Mouse (Mus musculus) intestine, embryonic 16.5 days (tissue): ENCODE measurements around the gene Rplp2. TPM values are rescaled to one million over a fixed set of nuclear protein-coding genes. Genes with fewer than 3 reads are reported as not detected.

Source experiments
- ATAC-seq: fragments of 200-750 bp; cut with Nextera tagmentation; 2 replicates; pipeline ENCODE4 v1.8.0; 2017; ENCODE audit warnings: moderate TSS enrichment, moderate library complexity
- H3K27ac ChIP-seq: fragments of 300-500 bp; sonication (generic); 2 replicates; pipeline ENCODE4 v1.5.1; 2014; ENCODE audit warnings: mild to moderate bottlenecking, low read length
- H3K27me3 ChIP-seq: fragments of 300-500 bp; sonication (generic); replicated peaks from 2 replicates; pipeline ENCODE4 v1.6.1; 2014; ENCODE audit warnings: low read length, control low read depth, mixed read lengths; ENCODE audit not compliant: control insufficient read depth, insufficient read depth
- H3K36me3 ChIP-seq: fragments of 300-500 bp; sonication (generic); 2 replicates; pipeline ENCODE4 v1.6.1; 2014; ENCODE audit warnings: low read length, control low read depth; ENCODE audit not compliant: control insufficient read depth, insufficient read depth
- H3K4me1 ChIP-seq: fragments of 300-500 bp; sonication (generic); 2 replicates; pipeline ENCODE4 v1.6.1; 2014; ENCODE audit warnings: low read length, control low read depth, mixed read lengths; ENCODE audit not compliant: control insufficient read depth, insufficient read depth
- H3K4me2 ChIP-seq: fragments of 300-500 bp; sonication (generic); 2 replicates; pipeline ENCODE4 v1.6.1; 2014; ENCODE audit warnings: low read depth, low read length, control low read depth
- H3K4me3 ChIP-seq: fragments of 300-500 bp; sonication (generic); 2 replicates; pipeline ENCODE4 v1.5.1; 2014; ENCODE audit warnings: mild to moderate bottlenecking, low read length
- H3K9ac ChIP-seq: fragments of 300-500 bp; sonication (generic); 2 replicates; pipeline ENCODE4 v1.6.1; 2014; ENCODE audit warnings: low read depth, low read length
- H3K9me3 ChIP-seq: fragments of 300-500 bp; sonication (generic); 2 replicates; pipeline ENCODE4 v1.6.1; 2016; ENCODE audit warnings: low read length, control low read depth; ENCODE audit not compliant: control insufficient read depth
- WGBS: fragments of 180-500 bp; shearing (Covaris S2); extraction: QIAGEN DNeasy Blood & Tissue Kit; methylation state at CpG from one replicate; pipeline ENCODE4 v1.1.7; 2014; 5-methylcytosine and 5-hydroxymethylcytosine counted together
- polyA plus RNA-seq: library from polyadenylated mRNA; unstranded; fragments of >200 nt; fragmentation: Nextera tagmentation; extraction: Ambion mirVana; gene quantifications from 2 replicates; pipeline ENCODE4 v1.2.1, GENCODE M21; 2015

The Rplp2 gene
- polyA plus RNA-seq, 1 experiment from 2014 or later = 1,258 TPM

DNA sequence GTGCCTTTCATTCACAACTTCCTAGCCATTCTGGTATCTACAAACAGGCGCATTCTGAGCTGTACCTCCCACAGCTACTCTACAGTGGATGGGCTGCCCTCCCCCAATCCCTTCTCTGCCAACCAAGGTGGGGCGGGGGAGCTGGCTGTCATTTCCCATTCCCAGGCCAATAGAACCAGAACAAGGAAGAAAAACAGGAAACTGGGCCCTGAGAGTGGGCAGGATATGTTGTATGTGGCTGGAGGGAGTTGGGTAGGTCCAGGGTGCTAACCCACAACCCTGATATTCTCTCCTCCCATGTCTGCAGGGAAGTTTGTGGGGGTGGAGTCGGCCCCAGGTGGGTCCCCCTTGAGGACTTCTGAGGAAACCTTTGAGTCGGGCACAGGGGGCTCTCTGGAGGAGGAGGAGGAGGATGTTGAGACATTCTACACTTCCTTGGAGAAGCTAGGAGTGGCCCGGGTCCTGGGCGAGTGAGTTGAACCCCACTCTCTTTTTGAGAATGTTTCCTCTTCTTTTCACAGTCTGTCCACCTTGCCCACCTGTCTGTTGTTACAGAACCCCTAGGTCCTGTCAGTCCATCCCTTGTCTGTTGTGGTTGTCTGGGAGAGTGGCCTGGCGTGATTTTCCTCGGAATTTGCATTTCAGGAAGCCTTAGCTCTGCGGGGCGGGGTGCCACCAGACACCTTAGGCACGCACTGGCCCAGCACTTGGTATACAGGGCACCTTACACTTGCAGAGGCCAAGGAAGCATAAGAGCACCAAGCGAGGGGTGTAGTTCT lies 16.8 kb downstream of the Rplp2 start:
- no peak overlapping the region for H3K27ac ChIP-seq
- H3K4me2 ChIP-seq = peak overlapping the region; percentile 26; the same call in 1 of the 2 replicates
- 0 out of 2 replicates have a peak overlapping the region, but pooled peaks have one; percentile 15 for H3K9ac ChIP-seq
- WGBS = 42% methylated on average over 12 of the region's 12 CpGs
- H3K36me3 ChIP-seq = peaks cover 4% of the 10 kb centered on the region; the same call in 1 of the 2 replicates
- peaks cover 25% of the 10 kb centered on the region for H3K27me3 ChIP-seq
- no peak for ATAC-seq
- no peaks in the 10 kb centered on the region for H3K9me3 ChIP-seq
- peaks cover 36% of the 10 kb centered on the region for H3K4me1 ChIP-seq
- peak overlapping the region; percentile 11 for H3K4me3 ChIP-seq

DNA sequence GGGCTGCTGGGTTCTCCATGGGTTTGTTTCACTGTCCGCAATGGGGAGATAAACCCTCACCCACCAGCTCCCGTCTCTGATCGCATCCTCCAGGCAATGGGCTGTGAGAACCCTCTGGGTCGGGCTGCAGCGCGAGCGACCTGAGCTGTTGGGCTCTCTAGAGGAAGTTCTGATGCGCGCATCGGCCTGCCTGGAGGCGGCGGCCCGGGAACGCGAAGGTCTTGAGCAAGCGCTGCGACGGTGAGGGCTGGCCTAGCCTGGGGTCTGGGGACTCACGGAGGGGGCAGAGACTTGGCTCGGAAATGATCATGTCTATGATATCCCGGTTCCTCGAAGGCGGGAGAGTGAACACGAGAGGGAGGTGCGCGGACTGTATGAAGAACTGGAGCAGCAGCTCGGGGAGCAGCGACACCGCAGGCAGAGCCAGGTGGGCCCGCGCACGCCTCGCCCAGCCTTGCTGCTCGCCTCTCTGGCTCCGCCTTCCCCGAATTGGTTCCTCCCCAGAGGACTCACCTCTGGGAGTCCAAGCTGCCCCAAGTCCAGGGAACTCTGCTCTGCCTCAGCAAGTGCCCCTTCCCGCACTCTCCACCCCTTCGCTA lies 17.5 kb downstream of the Rplp2 start:
- Histone ChIP-seq H3K9me3 (no peaks in the 10 kb centered on the region), H3K4me2 (peak overlapping the region; percentile 26), H3K9ac (peak overlapping the region; percentile 15; the same call in 1 of the 2 replicates), H3K27me3 (peaks cover 25% of the 10 kb centered on the region), H3K4me1 (peaks cover 43% of the 10 kb centered on the region), H3K36me3 (peaks cover 1% of the 10 kb centered on the region; the same call in 1 of the 2 replicates), H3K27ac (no peak overlapping the region), H3K4me3 (peak overlapping the region; percentile 11; the same call in 1 of the 2 replicates)
- no peak for ATAC-seq
- 13% methylated on average over 38 of the region's 38 CpGs for WGBS

DNA sequence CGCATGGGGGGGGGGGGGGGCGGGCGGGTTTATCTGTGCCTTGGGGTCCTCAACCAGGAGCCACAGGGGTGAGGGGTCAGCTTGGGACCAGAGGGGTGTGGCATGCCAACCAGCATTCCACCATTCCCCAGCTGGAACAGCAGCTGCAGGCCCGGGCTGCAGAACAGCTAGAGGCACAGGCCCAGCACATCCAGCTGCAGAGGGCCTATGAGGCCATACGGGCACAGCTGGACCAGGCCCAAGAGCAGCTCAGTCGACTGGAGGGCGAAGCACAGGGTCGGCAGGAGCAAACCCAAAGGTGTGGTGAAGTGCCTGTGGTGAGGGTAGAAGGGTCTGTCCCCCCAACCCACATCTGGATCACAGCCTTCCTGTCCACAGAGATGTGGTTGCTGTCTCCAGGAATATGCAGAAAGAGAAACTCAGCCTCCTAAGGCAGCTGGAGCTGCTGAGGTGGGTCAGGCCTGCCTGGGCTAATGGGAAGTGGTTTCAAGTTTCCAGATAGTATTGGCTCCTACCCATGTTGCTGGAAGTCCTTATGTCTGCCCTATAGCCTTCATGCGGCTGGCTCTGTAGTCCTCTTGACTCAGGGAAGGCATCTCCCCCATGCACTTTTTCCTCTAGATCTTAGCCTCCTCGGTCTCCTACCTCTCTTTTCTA lies 18.3 kb downstream of the Rplp2 start:
- H3K27ac ChIP-seq = no peak overlapping the region
- peaks cover 40% of the 10 kb centered on the region for H3K4me1 ChIP-seq
- H3K9me3 ChIP-seq = no peaks in the 10 kb centered on the region
- peak overlapping the region; percentile 15; the same call in 1 of the 2 replicates for H3K9ac ChIP-seq
- WGBS = 44% methylated on average over 10 of the region's 10 CpGs
- H3K4me3 ChIP-seq = no peak overlapping the region
- ATAC-seq = no peak
- peaks cover 3% of the 10 kb centered on the region; the same call in 1 of the 2 replicates for H3K36me3 ChIP-seq
- no peak overlapping the region for H3K4me2 ChIP-seq
- peaks cover 25% of the 10 kb centered on the region for H3K27me3 ChIP-seq

DNA sequence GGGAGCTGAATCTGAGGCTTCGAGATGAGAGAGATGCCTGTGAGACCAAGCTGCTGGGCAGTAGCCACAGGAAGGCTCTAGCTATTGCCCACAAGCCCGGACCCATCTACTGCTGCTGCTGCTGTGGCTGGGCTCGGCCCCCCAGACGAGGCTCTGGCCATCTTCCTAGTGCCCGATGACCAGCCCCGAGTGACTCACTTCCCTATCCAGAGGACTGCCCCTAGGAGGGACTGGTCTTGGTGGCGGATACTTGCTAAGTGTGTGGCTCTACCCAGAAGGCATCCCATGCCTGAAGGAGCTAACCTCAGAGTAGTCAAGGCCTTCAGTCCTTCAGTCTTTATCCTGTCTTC lies 18.9 kb downstream of the Rplp2 start:
- H3K27ac ChIP-seq = no peak overlapping the region
- H3K27me3 ChIP-seq = peaks cover 21% of the 10 kb centered on the region
- peaks cover 35% of the 10 kb centered on the region for H3K4me1 ChIP-seq
- ATAC-seq = no peak
- no peak overlapping the region for H3K4me2 ChIP-seq
- no peak overlapping the region for H3K4me3 ChIP-seq
- H3K36me3 ChIP-seq = peaks cover 5% of the 10 kb centered on the region; the same call in 1 of the 2 replicates
- no peak overlapping the region for H3K9ac ChIP-seq
- WGBS = 85% methylated on average over 7 of the region's 7 CpGs
- H3K9me3 ChIP-seq = no peaks in the 10 kb centered on the region

DNA sequence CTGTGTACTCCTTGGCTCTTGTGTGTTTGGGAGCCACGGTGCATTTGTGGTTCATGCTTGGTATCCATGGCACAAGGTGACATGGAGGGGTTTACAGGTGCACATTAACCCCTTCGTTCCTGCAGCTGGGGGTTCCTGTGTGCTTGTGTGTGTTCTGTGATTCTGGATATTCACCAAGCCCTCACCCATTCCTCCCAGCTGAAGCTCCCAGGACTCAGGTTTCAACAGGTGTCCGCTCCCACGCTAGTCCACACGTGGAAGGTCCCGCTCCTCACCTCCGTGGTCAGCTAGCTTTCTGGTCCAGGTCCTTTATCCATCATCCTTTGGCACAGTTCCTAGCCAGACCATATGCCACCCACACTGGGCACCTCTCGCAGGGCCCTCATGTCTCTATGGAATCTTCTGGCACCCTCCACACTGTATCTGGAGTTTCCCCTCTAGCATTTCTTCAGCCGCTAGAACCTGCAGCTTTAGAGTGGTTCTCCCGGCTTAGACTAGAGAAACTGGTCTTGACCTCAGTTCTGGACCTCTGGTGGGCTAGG lies 19.5 kb downstream of the Rplp2 start:
- peaks cover 7% of the 10 kb centered on the region; the same call in 1 of the 2 replicates for H3K36me3 ChIP-seq
- no peaks in the 10 kb centered on the region for H3K9me3 ChIP-seq
- peaks cover 20% of the 10 kb centered on the region for H3K27me3 ChIP-seq
- H3K4me3 ChIP-seq = peak overlapping the region; percentile 85
- no peak for ATAC-seq
- H3K4me1 ChIP-seq = peaks cover 29% of the 10 kb centered on the region
- H3K27ac ChIP-seq = peak overlapping the region; percentile 78; the same call in 1 of the 2 replicates
- peak overlapping the region; percentile 92 for H3K9ac ChIP-seq
- H3K4me2 ChIP-seq = peak overlapping the region; percentile 82
- 59% methylated on average over 10 of the region's 10 CpGs for WGBS

DNA sequence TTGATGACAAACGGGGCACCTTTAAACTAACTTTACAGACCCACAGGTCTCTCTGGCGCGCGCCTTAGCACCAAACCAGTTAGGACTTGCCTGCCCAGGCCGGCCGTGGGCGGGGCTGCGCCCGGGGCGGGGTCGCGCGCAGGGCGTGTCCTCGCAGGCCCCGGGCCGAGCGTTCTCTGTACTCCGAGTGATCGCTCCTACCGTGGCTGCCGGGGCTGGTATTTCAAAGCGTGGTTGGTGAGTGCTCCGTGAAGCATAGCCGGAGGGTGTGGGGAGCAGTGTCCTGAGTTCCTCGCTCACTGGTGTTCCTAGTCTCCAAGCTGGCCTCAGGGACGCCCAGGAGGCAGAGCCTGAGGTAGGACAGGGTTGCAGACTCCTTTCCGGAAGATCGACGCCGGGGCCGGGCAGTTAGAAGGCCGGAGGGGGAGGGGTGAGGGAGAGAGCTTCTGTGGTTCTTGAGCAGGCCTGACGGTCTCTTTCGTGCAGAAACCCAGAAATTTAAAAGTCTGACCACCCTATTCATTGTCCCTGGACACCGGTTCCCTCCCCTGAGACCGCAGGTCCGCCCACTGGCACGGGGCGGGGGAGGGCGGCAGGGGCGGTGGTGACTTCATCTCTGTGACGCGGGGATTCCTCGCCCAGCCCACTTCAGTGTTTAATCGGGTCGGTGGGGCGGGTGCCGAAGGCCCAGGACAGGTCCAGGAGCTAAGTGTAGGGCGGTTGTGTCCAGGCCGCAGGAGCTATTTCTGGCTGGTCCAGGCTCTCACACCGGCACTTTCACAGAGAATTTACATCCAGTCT lies 20.3 kb downstream of the Rplp2 start, which contains the start of gene Cd151:
Gene Cd151 (plus strand): TSS at position 163 of the 801 bp plus-strand sequence.
- peak within 1 kb of the TSS; percentile 92 for H3K9ac ChIP-seq
- peak within 1 kb of the TSS; percentile 82 for H3K4me2 ChIP-seq
- H3K27me3 ChIP-seq = peaks cover 20% of the 10 kb centered on the region
- H3K4me3 ChIP-seq = peak within 1 kb of the TSS; percentile 85
- H3K27ac ChIP-seq = peak within 1 kb of the TSS; percentile 78
- H3K4me1 ChIP-seq = peaks cover 23% of the 10 kb centered on the region
- H3K9me3 ChIP-seq = no peaks in the 10 kb centered on the region
- WGBS = under 1% methylated on average over 50 of the region's 52 CpGs
- ATAC-seq = peak; percentile 81
- peaks cover 7% of the 10 kb centered on the region; the same call in 1 of the 2 replicates for H3K36me3 ChIP-seq

DNA sequence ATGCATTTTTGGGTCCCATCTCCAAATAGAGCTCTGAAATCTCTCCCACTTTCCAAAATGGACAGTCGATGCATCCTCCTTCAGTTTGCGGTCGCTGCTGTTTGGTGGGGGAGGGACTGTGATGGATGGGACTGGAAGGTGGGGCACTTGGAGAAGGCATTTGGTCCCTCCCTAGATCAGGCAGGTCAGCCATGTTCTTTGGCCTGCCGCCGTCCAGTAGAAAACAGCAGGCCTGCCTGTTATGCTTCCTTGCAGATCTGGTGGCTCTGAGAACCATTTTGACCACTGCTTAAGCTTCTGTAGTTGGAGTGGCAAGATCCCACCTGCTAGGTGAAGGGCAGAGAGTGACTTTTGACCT lies 21.0 kb downstream of the Rplp2 start:
- peaks cover 17% of the 10 kb centered on the region for H3K27me3 ChIP-seq
- H3K4me2 ChIP-seq = peak overlapping the region; percentile 82
- peak overlapping the region; percentile 85 for H3K4me3 ChIP-seq
- H3K36me3 ChIP-seq = peaks cover 7% of the 10 kb centered on the region; the same call in 1 of the 2 replicates
- WGBS = 13% methylated on average over 5 of the region's 5 CpGs
- H3K9ac ChIP-seq = peak overlapping the region; percentile 92
- H3K9me3 ChIP-seq = no peaks in the 10 kb centered on the region
- peak; percentile 12; the same call in 1 of the 2 replicates for ATAC-seq
- H3K27ac ChIP-seq = peak overlapping the region; percentile 78
- H3K4me1 ChIP-seq = peaks cover 22% of the 10 kb centered on the region

DNA sequence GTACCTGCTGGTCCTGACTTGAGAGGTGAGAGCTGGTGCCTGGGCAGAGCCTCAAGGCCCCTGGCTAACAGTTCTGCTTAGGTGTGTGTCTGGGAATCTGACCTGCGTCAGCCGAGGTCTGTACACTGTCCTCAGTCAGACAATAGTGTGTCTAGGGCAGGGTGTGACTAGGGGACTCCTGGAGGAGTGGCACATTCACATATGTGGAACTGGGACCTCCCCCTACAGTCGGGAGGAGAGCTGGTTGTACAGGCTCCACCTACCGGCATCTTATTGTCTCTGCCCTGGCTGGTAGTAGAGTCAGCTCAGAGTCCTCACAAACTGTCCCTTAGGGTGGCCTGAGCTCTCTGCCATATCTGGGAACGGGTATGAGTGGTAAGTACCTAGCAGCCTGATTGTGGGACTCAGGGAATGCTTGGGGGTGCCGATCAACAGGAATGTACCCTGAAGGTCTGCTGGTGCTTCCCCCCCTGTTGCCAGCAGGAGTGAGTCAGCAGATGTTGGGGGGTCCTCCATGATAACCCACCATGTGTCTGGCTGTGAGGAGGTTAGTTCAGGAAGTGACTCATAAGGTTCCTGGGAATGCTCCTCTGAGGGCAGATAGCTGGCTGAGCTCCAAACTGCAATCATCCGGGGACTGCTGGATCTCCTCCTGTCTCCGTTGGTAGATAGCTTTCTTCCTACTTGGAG lies 21.5 kb downstream of the Rplp2 start:
- H3K4me3 ChIP-seq = peak overlapping the region; percentile 85
- H3K27me3 ChIP-seq = peaks cover 14% of the 10 kb centered on the region
- H3K27ac ChIP-seq = peak overlapping the region; percentile 78
- H3K9me3 ChIP-seq = no peaks in the 10 kb centered on the region
- H3K9ac ChIP-seq = peak overlapping the region; percentile 92
- H3K36me3 ChIP-seq = peaks cover 7% of the 10 kb centered on the region; the same call in 1 of the 2 replicates
- 6% methylated on average over 8 of the region's 8 CpGs for WGBS
- peaks cover 26% of the 10 kb centered on the region for H3K4me1 ChIP-seq
- peak overlapping the region; percentile 82 for H3K4me2 ChIP-seq
- ATAC-seq = peak; percentile 82
